Mouse (Mus musculus): Measurements from ENCODE around the gene Rabggtb. TPM values are rescaled to one million over a fixed set of nuclear protein-coding genes. Genes with fewer than 3 reads are reported as not detected.

Gene Rabggtb
- 38.6 and 57.8 TPM in 2 replicates for polyA plus RNA-seq (2012; rRNA removed; ENCODE audit: low replicate concordance)

DNA sequence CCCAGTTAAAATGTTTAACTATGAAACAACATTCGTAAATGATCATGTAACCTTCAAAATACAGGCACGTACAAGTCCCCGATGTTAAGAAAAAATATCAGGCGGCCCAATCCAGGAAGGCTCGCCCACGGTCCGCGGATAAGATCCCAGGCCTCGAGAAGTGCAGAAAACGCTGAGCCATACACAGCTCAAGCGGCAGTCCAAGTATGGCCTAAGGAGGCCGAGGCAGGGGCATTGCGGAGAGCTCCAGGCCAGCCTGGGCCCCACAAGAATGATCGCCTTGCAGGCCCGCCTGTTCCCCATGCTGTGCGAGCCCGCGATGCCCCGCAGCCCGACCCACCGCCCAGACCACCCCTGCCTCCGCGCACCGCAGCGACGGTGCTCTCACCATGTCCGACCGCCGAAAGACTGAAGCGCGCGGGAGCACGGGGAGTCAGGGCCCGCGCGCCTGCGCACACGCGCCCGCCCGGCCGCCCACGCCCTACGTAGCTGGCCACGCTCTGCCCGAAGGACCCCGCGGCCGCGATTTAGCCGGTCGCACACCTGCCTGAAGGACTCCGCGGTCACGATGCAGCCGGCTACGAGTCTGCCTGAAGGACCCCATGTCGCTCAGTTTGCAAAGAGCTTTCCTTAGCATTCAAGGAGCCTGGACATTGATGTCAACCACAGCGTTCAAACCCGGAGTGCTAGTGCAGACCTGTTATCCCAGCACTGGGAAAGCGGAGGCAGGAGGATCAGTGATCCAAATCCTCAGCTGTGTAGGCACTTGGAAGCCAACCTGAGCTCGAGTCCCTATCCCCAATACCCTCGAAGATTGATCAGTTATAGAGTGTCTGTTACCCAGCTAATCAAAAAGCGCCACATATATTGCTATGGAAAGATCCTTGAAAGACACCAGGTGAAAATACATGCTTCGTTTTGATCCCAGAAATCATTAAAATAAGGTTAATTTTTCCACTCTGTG lies at the start of gene Rabggtb:
Rabggtb (minus strand) TSS at position 464 of the 964 bp plus-strand sequence.

DNA sequence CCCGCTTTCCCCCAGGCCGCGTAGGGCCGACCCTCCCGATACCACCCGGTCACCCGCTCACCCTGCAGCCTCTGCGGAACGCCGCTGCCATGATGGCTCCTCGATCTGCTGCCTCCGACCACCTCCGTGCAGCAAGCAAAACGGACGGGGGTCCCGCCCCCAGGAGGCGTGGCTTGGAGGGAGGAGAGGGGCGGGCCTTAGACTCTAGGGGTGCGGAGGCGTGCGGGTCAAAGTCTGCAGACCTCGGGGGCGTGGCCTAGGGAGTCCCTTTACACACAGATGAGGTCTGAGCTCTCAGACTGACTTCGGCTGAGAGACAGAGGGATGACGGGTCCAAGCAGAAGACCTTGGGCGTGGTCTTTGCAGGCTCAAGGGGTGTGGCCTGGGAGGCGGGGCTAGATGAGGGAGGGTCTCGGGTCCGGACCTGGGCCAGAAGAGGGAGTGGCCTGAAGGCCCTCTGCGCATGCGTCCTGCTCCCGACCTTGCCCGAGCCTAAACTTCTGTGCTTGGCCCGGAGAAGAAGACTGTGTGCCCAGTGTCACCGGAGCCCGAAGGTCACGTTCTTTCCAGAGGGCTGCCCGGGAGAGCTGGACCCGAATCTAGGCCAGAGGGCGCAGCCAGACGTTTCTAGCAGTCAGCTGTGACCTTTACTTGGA lies 31.7 kb upstream of the Rabggtb start, which contains the start of gene Acadm:
Acadm (minus strand) TSS at position 298 of the 656 bp plus-strand sequence.

DNA sequence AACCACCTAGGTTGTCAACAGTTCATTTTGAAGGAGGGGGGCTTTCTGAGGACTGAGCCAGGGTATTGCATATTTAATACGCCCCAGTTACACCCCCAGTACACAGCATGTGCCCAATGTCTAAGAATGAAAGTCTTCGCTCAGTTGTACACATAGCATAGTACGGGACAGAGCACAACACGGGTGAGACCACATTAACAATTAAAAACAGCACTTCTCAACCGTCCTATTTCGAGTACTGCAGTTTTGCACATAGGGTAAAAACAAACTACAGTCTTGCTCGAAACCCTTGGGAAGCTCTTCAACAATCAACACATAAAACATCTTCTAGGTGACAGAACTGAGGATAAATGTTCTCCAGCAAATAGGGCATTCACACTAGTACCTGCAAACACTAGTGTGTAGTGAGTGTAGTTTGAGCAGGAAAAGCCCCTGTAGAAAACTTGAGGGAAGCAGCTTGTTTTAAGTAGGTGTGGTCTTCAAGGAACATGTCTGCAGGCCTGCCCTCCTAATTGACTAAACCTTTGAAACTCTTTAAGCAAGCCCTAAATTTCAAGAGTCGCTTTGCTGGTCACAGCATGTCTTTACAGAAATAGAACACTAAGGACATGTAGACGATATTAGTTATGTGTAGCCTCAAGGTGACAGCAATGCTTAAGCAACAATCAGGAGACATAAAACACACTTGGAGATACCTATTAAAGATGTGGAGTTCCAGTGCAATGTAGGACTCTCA lies 6.5 kb downstream of the Rabggtb start, which contains the start of gene Msh4:
Msh4 (minus strand) TSS at position 3 of the 736 bp plus-strand sequence.

Other genes starting within 250 kb of the Rabggtb start
- 2.4 and 5.5 TPM in 2 replicates for gene St6galnac3, start 187.8 kb downstream of the Rabggtb start, polyA plus RNA-seq (2012; rRNA removed; ENCODE audit: low replicate concordance)
- gene Asb17, start 68.8 kb downstream of the Rabggtb start, polyA plus RNA-seq (2012; rRNA removed; ENCODE audit: low replicate concordance), result not detected in 2 replicates
- 0.03 and 0.04 TPM in 2 replicates for gene Msh4, start 6.9 kb downstream of the Rabggtb start, polyA plus RNA-seq (2012; rRNA removed; ENCODE audit: low replicate concordance)
- 91.6 and 191 TPM in 2 replicates for gene Acadm, start 31.6 kb upstream of the Rabggtb start, polyA plus RNA-seq (2012; rRNA removed; ENCODE audit: low replicate concordance)
- 0.10 and 0.21 TPM in 2 replicates for gene Slc44a5, start 60.4 kb upstream of the Rabggtb start, polyA plus RNA-seq (2012; rRNA removed; ENCODE audit: low replicate concordance)

Data from subcutaneous adipose tissue, adult 2 months (tissue).